Mouse (Mus musculus): Measurements from ENCODE around the gene Col6a5. TPM values are rescaled to one million over a fixed set of nuclear protein-coding genes. Genes with fewer than 3 reads are reported as not detected.

The Col6a5 gene
- total RNA-seq, 2 experiments from 2014 or later, result 0.41 to 0.44 TPM

DNA sequence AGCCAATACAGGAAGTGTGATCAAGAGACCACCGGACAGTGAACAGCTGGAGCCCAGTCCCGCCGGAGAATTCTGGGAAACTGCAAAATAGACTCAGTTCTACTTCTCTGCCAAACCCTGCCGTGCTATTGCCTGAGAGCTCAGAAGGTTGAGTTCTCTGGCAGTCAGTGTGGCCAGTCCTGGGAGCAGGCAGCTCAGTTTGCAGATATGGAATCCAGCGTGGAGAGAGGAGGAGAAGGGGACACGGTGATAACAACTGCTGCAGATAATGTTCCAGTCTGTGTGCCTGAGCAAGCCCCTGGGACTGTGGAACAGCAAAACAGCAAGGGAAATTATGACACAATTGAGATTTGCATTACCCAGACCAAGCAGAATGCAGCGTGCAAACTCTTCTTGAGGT is 124.9 kb downstream of the Col6a5 start:
- DNase-seq (ENCODE audit: low spot score in 2 of 2), result no peak
- intact Hi-C loops (cut with DNase I), result no loop called here

DNA sequence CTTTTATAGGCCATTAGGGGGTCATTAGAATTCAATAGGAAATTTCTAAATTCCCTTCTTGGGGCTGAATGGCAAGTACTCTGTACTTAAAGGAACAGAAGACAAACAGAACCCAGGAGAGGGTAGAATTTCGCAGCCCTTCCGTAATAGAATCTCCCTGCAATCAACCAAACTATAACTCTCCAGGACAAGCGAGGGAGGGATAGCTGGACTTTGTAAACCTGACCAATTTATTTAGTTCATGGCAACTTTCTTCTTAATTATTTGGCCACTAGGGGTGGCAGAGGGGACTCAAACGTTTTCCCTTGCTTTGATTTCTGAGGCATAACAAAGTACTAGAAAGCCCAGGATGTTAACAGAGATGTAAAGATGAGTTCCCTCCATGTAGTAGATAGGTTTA is 125.6 kb downstream of the Col6a5 start:
- DNase-seq (ENCODE audit: low spot score in 2 of 2), result no peak
- intact Hi-C loops (cut with DNase I), result no loop called here

DNA sequence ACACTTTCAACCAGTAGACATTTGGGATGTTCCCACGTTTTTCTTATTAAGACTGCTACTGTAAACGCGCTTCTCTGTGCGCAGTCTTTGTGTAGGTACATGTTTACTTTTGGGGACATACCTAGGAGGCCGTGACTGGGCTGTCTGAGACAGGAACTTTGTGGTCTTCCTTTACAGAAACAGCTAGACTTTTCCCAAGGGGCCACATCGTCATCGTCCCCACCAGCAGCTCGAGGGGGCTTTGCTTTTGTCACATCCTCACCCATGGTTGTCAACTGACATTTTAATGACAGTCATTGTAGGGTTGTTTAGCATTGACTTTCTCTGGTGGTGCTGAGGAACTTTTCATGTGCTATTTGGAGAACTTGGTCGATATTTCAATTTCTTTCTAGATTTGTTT is 129.2 kb downstream of the Col6a5 start:
- no peak for DNase-seq (ENCODE audit: low spot score in 2 of 2)
- intact Hi-C loops (cut with DNase I), result no loop called here

DNA sequence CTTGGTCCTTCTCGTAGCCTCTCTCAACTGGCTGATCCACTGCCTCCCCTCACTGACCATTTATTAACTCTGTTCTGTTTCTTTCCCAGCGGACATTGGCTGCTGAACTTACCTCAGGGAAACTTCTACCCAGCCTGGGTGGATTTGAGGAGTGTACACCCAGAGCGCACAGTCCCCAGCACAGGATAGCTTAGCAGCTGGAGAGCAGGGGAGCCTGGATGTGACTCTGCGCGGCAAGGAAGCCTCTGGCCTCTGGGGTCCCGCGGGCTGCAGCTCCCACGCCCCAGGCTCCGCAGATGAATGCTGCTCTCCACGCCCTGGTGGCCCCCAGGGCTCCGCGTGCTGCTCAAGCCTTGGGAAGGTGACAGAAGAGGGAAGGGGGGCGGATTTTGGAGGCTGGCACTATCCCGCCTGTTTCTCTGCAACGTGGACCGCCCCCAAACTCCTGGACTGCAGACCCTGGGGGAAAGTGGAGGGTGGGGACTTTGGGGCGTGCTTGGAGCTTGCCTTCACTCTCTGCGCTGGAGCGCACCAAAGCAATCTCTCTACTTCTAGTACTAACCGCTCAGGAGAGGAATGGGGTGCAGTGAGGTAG is 132.6 kb downstream of the Col6a5 start, which contains the start of gene Col6a6:
TSS of gene Col6a6 (minus strand) at position 370 of the 595 bp plus-strand sequence.
- intact Hi-C loops (cut with DNase I), result no loop called here
- DNase-seq (ENCODE audit: low spot score in 2 of 2), result no peak

DNA sequence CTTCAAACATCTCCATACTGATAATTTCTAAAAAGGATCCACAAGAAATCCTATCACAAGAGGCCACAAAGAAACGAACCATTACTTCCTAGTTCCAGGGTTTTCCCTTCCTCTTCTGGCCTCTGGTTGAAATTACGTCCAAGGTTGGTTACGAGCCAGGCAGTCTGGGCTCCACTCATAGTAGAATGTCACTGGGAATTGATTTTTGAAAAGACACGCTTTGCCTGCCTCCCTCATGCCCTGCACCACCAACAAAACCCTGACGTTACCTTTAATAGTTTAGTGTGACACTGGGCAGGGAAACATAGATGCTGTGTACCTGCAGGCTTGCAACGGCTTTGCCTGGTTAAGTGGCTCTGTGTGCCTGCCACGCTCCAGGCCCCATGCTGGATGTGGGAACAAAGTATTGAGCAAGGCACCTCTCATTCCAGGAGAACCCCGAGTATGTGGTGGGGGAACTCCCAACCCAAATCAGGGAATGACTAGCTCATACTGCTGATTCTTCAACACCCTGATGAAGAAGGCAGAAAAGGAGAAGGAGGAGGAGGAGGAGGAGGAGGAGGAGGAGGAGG is 133.3 kb downstream of the Col6a5 start:
- intact Hi-C loops (cut with DNase I), result no loop called here
- no peak for DNase-seq (ENCODE audit: low spot score in 2 of 2)

DNA sequence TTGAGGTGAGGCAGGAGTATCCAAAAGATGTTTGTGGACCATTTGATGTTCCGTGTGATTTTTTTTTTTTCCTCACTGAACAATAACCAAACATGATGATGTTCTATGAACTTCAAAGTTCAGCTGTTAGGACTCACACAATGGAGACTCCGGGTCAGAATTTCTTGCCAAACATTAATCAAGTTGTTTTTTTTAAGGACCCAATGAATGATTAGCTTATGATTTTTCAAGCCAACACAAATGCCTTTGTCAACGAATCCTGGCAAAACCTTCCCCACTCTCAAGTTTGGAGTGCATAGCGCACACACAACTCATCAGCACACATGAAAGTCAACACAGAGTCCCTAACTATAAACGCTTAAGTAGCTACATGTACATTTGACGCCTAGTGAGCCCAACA is 139.7 kb downstream of the Col6a5 start:
- no peak for DNase-seq (ENCODE audit: low spot score in 2 of 2)
- intact Hi-C loops (cut with DNase I), result no loop called here

DNA sequence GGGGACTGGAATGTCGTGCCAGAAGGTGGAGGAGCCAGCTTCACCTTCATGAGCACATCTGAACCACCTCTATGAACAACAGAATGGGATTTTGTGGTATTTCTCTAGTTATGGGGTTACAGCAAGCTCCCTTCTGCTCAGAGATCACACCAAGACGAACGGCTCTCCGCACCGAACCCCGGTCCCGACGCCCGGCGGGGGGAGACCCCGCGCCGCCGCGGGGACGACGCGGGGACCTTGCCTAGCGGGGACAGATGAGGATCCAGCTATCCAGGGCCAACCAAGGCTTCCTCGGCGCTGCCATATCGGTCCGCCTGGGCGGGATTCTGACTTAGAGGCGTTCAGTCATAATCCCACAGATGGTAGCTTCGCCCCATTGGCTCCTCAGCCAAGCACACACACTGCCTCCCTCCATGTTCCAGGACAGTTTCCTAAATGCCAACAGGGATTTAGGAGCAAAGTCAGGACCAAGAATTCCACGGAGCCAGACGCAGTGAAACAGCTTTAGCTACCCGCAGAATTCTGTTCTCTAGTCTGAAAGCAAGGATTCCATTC is 141.2 kb downstream of the Col6a5 start:
- intact Hi-C loops (cut with DNase I), result no loop called here
- DNase-seq (ENCODE audit: low spot score in 2 of 2), result no peak

DNA sequence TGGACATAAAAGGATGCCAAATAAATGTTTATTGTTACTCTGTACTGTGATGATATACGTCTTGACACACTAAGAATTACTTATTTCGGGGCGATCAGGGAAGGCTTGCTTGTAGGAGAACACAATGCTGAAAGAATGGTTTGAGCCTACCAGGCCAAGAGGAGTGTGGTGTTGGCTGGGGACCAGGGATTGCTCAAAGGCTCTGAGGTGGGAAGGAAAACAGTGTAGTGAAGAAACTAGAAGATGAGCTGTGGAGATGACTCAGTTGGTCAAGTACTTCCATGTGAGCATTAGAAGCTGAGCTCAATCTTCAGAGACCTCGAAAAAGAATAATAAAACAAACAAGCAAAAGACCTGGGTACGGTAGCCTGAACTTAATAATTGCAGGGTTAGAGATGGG is 146.0 kb downstream of the Col6a5 start:
- DNase-seq (ENCODE audit: low spot score in 2 of 2), result no peak
- intact Hi-C loops (cut with DNase I), result no loop called here

DNA sequence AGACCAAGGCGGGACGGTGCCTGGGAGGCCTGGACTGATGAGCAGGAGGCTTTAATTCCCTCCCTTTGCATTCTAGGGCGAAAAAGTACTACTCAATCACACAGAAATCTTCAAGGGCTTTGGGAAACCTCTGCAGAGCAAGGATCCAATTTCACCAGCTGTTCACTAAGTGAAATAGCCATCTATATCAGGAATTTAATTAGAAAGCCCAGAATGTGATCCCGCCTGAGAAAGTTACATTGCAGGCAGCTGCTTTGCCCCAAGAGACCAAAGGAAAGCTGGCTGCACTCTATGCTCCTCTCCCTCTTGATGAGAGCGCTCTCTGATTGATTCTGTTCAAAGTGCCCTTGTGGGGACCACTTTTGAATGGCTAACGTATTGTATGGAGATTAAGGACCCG is 149.0 kb downstream of the Col6a5 start:
- intact Hi-C loops (cut with DNase I), result no loop called here
- no peak for DNase-seq (ENCODE audit: low spot score in 2 of 2)

DNA sequence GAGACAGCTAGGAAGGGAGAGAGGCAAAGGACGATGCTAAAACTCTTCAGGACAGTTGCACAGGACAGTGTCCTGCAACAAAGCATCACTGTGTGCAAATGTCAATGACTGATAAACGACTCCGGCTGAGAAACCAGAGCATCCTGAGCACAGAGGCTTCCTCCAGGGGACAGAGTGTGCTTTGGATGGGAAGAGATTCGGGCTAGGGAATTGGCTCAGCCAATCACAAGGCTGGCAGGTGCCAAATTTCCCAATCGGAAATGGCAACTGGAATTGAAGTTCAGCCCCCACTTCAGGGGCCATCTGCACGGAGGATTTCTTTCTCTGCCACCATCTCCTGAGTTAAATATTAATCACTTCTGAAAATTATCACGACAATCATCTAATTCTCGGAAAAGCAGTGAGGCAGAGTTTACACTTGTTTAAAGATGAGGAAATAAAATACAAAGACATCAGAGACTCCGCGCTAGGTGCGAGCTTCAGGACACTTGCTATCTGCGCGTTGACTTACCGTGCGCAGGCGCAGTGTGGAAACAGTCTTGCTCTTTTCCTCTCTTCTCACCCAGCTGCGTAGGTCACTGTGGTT is 151.4 kb downstream of the Col6a5 start:
- no peak for DNase-seq (ENCODE audit: low spot score in 2 of 2)
- intact Hi-C loops (cut with DNase I), result no loop called here

Other genes with a start within 250 kb of the Col6a5 start
- under 1 TPM; 0.32 to 0.45 TPM for gene Col6a6, start 132.5 kb downstream of the Col6a5 start, total RNA-seq (2021)
- 1 to 10 TPM; 1.6 to 3.5 TPM for gene Col6a4, start 136.1 kb upstream of the Col6a5 start, total RNA-seq (2021)
- 1 to 10 TPM; 5.9 to 7.4 TPM for gene Glyctk, start 197.5 kb upstream of the Col6a5 start, total RNA-seq (2021)
- gene Wdr82, start 210.3 kb upstream of the Col6a5 start, total RNA-seq (2021), result 100 to 1,000 TPM; 127 to 132 TPM
- 10 to 100 TPM; 23.0 to 25.8 TPM for gene Ppm1m, start 239.1 kb upstream of the Col6a5 start, total RNA-seq (2021)
- gene Twf2, start 242.5 kb upstream of the Col6a5 start, total RNA-seq (2021), result 10 to 100 TPM; 60.6 to 63.0 TPM

All from left cerebral cortex, postnatal 36 days (tissue).